Mouse (Mus musculus): Measurements from ENCODE around the gene Sh3rf1.

DNA sequence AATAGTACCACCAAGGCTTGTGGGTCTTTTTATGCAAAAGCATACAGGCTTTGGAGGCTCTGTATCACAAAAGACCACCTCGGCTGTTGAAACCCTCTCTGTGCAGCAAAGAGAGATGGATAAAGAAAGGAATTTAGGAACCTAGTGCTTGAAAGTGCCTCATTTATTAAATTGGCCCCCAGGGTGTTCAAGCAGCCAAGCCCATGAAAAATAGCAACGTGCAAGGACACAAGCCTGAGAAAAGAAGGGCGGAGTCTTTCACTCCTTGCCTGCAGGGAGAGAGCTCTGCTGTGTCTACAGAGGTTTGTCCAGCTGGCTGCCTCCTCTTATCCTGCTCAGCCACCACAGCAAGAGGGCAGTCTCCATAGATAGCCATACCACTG lies 180.5 kb downstream of the Sh3rf1 start:
- TF ChIP-seq CTCF (IDR thresholded peaks at IDR 0.05; ENCODE audit: extremely low read depth, insufficient read length, insufficient replicate concordance, low read depth, low read length) (no peak), POLR2A (IDR thresholded peaks at IDR 0.05; ENCODE audit: low read depth, low read length) (no peak)
